Mouse (Mus musculus) forebrain, embryonic 16.5 days (tissue): ENCODE results near the gene Hirip3. TPM values are rescaled to one million over a fixed set of nuclear protein-coding genes. Genes with fewer than 3 reads are reported as not detected.
A peak's percentile ranks its signal among the peaks of the same experiment; 100 is the strongest.
"Not testable (repeated sequence)": the region's sequence is repeated elsewhere in the genome, so short reads cannot be mapped to it uniquely, and the experiment has no call there.

Experiments
- ATAC-seq: fragments of 200-750 bp; cut with Nextera tagmentation; 2 replicates; pipeline ENCODE4 v1.8.0; 2017; ENCODE audit warnings: mild to moderate bottlenecking, moderate library complexity
- H3K27ac ChIP-seq: fragments of 300-500 bp; sonication (generic); 2 replicates; pipeline ENCODE4 v1.5.1; 2014; ENCODE audit warnings: low read length, control low read depth
- H3K27me3 ChIP-seq: fragments of 300-500 bp; sonication (generic); replicated peaks from 2 replicates; pipeline ENCODE4 v1.6.1; 2014; ENCODE audit warnings: low read length; ENCODE audit not compliant: control insufficient read depth, insufficient read depth
- H3K36me3 ChIP-seq: fragments of 300-500 bp; sonication (generic); 2 replicates; pipeline ENCODE4 v1.6.1; 2014; ENCODE audit not compliant: control insufficient read depth, insufficient read depth
- H3K4me1 ChIP-seq: fragments of 300-500 bp; sonication (generic); replicated peaks from 2 replicates; pipeline ENCODE4 v1.6.1; 2014; ENCODE audit warnings: low read length; ENCODE audit not compliant: control insufficient read depth, insufficient read depth
- H3K4me2 ChIP-seq: fragments of 300-500 bp; sonication (generic); 2 replicates; pipeline ENCODE4 v1.6.1; 2014; ENCODE audit warnings: mild to moderate bottlenecking, low read length, control low read depth
- H3K4me3 ChIP-seq: fragments of 300-500 bp; sonication (generic); replicated peaks from 2 replicates; pipeline ENCODE4 v1.5.1; 2014; ENCODE audit warnings: mild to moderate bottlenecking, low read length, control low read depth
- H3K9ac ChIP-seq: fragments of 300-500 bp; sonication (generic); replicated peaks from 2 replicates; pipeline ENCODE4 v1.6.1; 2014; ENCODE audit warnings: low read depth, low read length, control low read depth
- H3K9me3 ChIP-seq: fragments of 300-500 bp; sonication (generic); 2 replicates; pipeline ENCODE4 v1.6.1; 2016; ENCODE audit warnings: low read length; ENCODE audit not compliant: control insufficient read depth
- WGBS: fragments of 180-500 bp; shearing (Covaris S2); extraction: QIAGEN DNeasy Blood & Tissue Kit; methylation state at CpG from one replicate; pipeline ENCODE4 v1.1.7; 2014; 5-methylcytosine and 5-hydroxymethylcytosine counted together
- polyA plus RNA-seq: library from polyadenylated mRNA; unstranded; fragments of >200 nt; fragmentation: Nextera tagmentation; extraction: Ambion mirVana; gene quantifications from 2 replicates; pipeline ENCODE4 v1.2.1, GENCODE M21; 2015

Hirip3 gene
- polyA plus RNA-seq, 1 experiment from 2014 or later, result 28.1 TPM

DNA sequence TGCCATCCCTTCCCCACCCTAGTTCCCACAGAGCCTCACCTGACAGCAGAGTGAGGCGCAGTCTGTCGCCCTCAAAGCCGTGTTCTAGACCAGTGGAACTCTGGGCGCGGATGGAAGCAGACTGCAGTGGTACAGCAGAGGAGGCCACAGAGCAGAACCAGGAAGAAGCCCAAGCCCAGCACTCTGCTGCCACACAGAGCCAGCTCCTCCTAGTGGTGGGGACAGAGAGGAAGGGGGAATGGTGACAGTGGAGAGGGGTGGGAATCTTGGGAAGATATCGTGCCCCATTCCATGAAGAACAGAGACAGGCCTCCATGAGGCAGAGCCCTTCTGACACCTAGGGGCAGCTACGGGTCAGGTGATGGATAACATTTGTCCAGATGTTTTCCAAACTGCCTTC lies 27.1 kb downstream of the Hirip3 start:
- ATAC-seq, result no peak
- Histone ChIP-seq H3K9me3 (no peaks in the 10 kb centered on the region), H3K27ac (no peak overlapping the region), H3K4me1 (peaks cover 3% of the 10 kb centered on the region; the same call in 1 of the 2 replicates), H3K27me3 (no peaks in the 10 kb centered on the region), H3K4me3 (no peak overlapping the region), H3K36me3 (peaks cover 4% of the 10 kb centered on the region; the same call in 1 of the 2 replicates), H3K4me2 (no peak overlapping the region), H3K9ac (0 out of 2 replicates have a peak overlapping the region, but pooled peaks have one; percentile 13)
- 44% methylated on average over 7 of the region's 7 CpGs for WGBS

DNA sequence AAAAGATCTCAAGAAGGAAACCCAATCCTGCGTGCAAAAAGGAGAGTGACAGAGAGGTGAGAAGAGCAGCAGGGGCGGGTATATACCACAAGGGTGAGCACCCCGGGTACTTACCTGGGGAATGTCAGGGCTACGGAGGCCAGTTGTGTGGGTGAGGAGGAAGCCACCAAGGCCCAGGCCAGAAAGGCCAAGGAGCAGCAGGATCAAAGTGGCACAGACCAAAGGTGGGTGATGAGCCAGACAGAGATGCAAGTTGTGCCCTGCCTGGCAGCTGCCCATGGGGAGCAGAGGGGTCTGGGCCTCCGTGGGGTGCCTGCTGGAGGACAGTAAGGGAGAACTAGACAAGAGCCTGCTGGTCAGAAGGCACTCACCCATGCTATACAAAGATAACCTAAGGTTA lies 35.1 kb downstream of the Hirip3 start:
- H3K9me3 ChIP-seq, result no peaks in the 10 kb centered on the region
- H3K27me3 ChIP-seq, result no peaks in the 10 kb centered on the region
- H3K4me1 ChIP-seq, result peaks cover 11% of the 10 kb centered on the region
- no peak overlapping the region for H3K4me3 ChIP-seq
- 90% methylated on average over 5 of the region's 5 CpGs for WGBS
- H3K36me3 ChIP-seq, result no peaks in the 10 kb centered on the region
- H3K9ac ChIP-seq, result no peak overlapping the region
- no peak for ATAC-seq
- H3K4me2 ChIP-seq, result peak overlapping the region; percentile 67; the same call in 1 of the 2 replicates
- H3K27ac ChIP-seq, result no peak overlapping the region

DNA sequence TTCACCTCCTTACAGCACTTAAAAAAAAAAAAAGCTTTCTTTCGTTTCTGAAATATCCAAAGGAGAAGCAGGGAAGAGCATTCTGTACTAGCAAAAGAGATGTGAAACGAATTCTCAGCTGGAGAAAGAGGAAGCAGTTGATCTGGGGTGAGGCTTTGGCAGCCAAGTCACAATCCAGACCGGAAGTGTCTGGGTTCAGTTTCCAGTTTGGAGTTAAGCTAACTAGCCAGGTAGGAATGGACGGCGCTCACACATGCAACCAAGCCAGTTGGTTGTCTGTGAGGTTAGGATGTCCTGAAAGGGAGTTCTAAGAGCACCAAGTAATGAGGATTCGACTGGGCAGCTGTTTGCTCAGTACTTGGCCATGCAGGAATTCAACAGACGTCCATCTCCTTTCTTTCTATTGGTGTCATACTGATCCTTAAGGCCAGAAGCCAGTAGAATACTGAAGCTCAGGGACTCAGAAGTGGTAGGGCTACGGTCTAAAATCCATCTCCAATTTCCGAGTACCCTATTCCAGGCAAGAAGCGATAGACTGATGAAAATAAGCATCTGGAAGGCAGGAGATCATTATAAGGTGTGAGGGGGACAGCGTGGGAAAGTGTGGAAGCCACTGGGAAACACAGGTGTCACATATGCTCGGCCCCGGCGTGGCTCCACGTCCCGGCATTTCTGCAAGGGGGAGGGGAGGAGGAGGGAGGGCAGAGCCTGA lies 35.8 kb downstream of the Hirip3 start:
- peak; percentile 55 for ATAC-seq

DNA sequence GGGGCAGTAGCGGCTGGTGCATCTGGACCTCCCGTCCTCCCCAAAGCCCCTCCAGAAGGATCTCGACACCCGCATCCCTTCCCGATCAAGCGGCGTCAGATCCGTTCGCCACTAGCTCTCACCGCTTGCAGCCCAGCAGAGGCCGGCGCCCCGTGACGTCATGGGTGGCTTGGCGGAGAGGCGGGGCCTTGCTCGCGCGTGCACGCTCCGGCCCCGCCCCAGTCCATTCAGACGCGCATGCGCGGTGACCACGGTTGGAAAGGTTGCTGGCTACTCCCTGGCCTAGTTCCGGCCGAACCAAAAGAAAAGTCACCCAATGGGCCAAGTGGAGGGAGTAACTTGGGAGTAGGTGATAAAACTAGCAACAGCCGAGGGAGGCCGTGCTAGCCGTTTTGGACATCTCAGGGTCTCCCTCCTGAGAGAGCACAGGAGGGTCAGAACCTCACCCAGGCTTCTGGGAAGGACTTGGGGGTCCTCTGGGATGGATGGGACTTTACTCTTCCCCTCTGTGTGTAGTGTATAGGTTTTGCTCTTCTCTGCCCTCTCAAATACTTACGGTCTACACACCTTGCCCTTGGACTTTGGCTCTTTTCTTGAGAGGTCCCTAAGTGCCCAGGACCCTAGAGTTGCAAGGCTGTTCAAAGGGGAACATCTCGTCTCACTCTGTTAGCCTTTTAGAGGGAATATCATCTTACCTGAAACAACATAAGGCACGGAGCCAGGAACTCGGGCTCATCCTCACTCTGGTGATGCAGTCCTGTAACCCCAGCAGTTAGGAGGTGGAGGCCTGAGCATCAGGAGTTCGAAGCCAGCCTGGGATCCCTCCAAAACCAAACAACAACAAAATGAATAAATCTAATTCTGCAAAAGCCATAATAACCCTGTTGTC lies 36.6 kb downstream of the Hirip3 start:
- WGBS, result 12% methylated on average over 37 of the region's 37 CpGs
- H3K36me3 ChIP-seq, result no peaks in the 10 kb centered on the region
- H3K4me2 ChIP-seq, result peak overlapping the region; percentile 67

More for the DNA sequence above, 35.8 kb downstream of the Hirip3 start:
- peak overlapping the region; percentile 67 for H3K4me2 ChIP-seq
- H3K4me3 ChIP-seq, result peak overlapping the region; percentile 74
- H3K27ac ChIP-seq, result peak overlapping the region; percentile 79
- H3K27me3 ChIP-seq, result no peaks in the 10 kb centered on the region
- peaks cover 11% of the 10 kb centered on the region for H3K4me1 ChIP-seq
- peak overlapping the region; percentile 87 for H3K9ac ChIP-seq
- WGBS, result 21% methylated on average over 16 of the region's 16 CpGs
- no peaks in the 10 kb centered on the region for H3K36me3 ChIP-seq
- H3K9me3 ChIP-seq, result no peaks in the 10 kb centered on the region

DNA sequence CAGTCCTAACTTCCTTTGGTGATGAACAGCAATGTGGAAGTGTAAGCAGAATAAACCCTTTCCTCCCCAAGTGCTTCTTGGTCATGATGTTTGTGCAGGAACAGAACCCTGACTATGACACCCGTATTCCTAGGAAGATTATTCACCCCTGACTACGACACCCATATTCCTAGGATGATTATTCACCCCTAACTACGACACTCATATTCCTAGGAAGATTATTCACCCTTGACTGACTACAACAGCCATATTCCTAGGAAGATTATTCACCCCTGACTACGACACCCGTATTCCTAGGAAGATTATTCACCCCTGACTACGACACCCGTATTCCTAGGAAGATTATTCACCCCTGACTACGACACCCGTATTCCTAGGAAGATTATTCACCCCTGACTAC lies 38.0 kb downstream of the Hirip3 start:
- H3K4me1 ChIP-seq, result peaks cover 11% of the 10 kb centered on the region
- 94% methylated on average over 7 of the region's 9 CpGs for WGBS
- not testable (repeated sequence) for H3K27ac ChIP-seq, ATAC-seq, H3K9ac ChIP-seq, H3K9me3 ChIP-seq, H3K27me3 ChIP-seq, H3K36me3 ChIP-seq, H3K4me3 ChIP-seq, H3K4me2 ChIP-seq

More for the DNA sequence above, 36.6 kb downstream of the Hirip3 start:
- peak; percentile 95 for ATAC-seq
- no peaks in the 10 kb centered on the region for H3K9me3 ChIP-seq
- H3K4me1 ChIP-seq, result peaks cover 11% of the 10 kb centered on the region
- H3K4me3 ChIP-seq, result peak overlapping the region; percentile 74
- no peaks in the 10 kb centered on the region for H3K27me3 ChIP-seq
- peak overlapping the region; percentile 79 for H3K27ac ChIP-seq
- H3K9ac ChIP-seq, result peak overlapping the region; percentile 87

DNA sequence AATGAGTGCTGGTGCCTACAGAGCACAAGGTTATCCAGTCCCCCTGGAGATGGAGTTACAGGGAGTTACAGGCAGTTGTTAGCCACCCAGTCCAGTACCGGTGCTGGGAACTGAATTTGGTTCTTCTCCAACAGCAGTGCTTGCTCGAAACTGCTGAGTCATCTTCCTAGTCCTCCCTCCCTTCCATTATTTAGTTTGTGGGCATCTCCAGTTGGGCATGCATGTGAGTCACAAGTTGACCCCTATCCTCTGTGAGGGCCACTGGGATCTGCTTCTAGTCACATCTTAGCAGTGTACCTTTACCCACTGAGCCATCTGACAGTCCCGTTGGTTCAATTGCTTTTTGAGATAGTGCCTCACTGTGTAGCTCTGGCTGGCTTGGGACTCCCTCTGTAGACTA lies 43.8 kb downstream of the Hirip3 start:
- Histone ChIP-seq H3K4me3 (no peak overlapping the region), H3K9me3 (no peaks in the 10 kb centered on the region), H3K36me3 (no peaks in the 10 kb centered on the region), H3K27ac (no peak overlapping the region), H3K27me3 (no peaks in the 10 kb centered on the region), H3K9ac (no peak overlapping the region), H3K4me2 (no peak overlapping the region), H3K4me1 (no peaks in the 10 kb centered on the region)
- 85% methylated on average over 3 of the region's 3 CpGs for WGBS
- ATAC-seq, result no peak

DNA sequence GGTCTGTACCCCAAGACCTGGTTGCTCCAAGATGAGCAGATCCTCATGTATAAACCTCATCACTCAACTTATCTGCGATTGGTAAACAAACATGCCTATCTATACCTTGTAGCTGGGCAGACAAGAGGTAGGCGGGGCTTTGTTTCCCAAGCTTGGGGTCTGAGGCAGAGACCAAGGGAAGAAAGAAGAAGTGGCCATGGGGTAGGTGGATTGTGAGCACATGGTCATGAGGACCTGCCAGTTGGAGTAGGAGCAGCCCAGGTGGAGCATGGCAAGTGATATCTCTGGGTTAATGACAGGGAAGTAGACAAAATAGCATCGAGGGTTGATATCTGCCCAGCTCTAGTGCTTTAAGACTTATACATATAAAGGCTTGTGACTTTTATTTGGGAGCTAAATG lies 53.1 kb downstream of the Hirip3 start:
- Histone ChIP-seq H3K36me3 (no peaks in the 10 kb centered on the region), H3K4me1 (no peaks in the 10 kb centered on the region), H3K4me3 (no peak overlapping the region), H3K9me3 (no peaks in the 10 kb centered on the region), H3K27me3 (no peaks in the 10 kb centered on the region), H3K4me2 (no peak overlapping the region), H3K9ac (no peak overlapping the region), H3K27ac (no peak overlapping the region)
- WGBS, result 90% methylated on average over 3 of the region's 3 CpGs
- ATAC-seq, result no peak

Other genes with a start within 250 kb of the Hirip3 start
- 5.2 and 5.7 TPM in 2 replicates for gene Nupr1, start 231.1 kb upstream of the Hirip3 start, polyA plus RNA-seq
- 55.8 and 57.5 TPM in 2 replicates for gene Sgf29, start 212.7 kb upstream of the Hirip3 start, polyA plus RNA-seq
- gene Sult1a1, start 185.5 kb upstream of the Hirip3 start, polyA plus RNA-seq, result 4.3 and 5.9 TPM in 2 replicates
- gene Bola2, start 166.6 kb upstream of the Hirip3 start, polyA plus RNA-seq, result 124 and 132 TPM in 2 replicates
- 14.4 and 20.3 TPM in 2 replicates for gene Slx1b, start 166.2 kb upstream of the Hirip3 start, polyA plus RNA-seq
- gene Coro1a, start 154.2 kb upstream of the Hirip3 start, polyA plus RNA-seq, result 109 and 119 TPM in 2 replicates
- 98.2 and 100.0 TPM in 2 replicates for gene Mapk3, start 102.4 kb upstream of the Hirip3 start, polyA plus RNA-seq
- gene Gdpd3, start 95.6 kb upstream of the Hirip3 start, polyA plus RNA-seq, result 1.3 and 2.6 TPM in 2 replicates
- 199 and 202 TPM in 2 replicates for gene Ypel3, start 85.0 kb upstream of the Hirip3 start, polyA plus RNA-seq
- gene Tbx6, start 80.5 kb upstream of the Hirip3 start, polyA plus RNA-seq, result 0.73 and 0.86 TPM in 2 replicates
- gene Ppp4c, start 69.5 kb upstream of the Hirip3 start, polyA plus RNA-seq, result 196 and 202 TPM in 2 replicates
- gene Fam57b, start 64.3 kb upstream of the Hirip3 start, polyA plus RNA-seq, result 32.8 and 40.4 TPM in 2 replicates
- gene 4930451I11Rik, start 30.3 kb upstream of the Hirip3 start, polyA plus RNA-seq, result not detected in 2 replicates
- gene Doc2a, start 14.6 kb upstream of the Hirip3 start, polyA plus RNA-seq, result 10.8 and 14.3 TPM in 2 replicates
- 95.1 and 97.9 TPM in 2 replicates for gene Ino80e, start 405 bp downstream of the Hirip3 start, polyA plus RNA-seq
- gene Taok2, start 22.7 kb downstream of the Hirip3 start, polyA plus RNA-seq, result 55.3 and 65.6 TPM in 2 replicates
- 33.3 and 37.3 TPM in 2 replicates for gene Tmem219, start 60.9 kb downstream of the Hirip3 start, polyA plus RNA-seq
- gene Kctd13, start 66.9 kb downstream of the Hirip3 start, polyA plus RNA-seq, result 131 and 132 TPM in 2 replicates
- gene Asphd1, start 87.6 kb downstream of the Hirip3 start, polyA plus RNA-seq, result 4.8 and 8.5 TPM in 2 replicates
- gene Sez6l2, start 88.6 kb downstream of the Hirip3 start, polyA plus RNA-seq, result 26.1 and 30.6 TPM in 2 replicates
- gene Cdipt, start 113.9 kb downstream of the Hirip3 start, polyA plus RNA-seq, result 115 and 122 TPM in 2 replicates
- gene Cdiptos, start 114.1 kb downstream of the Hirip3 start, polyA plus RNA-seq, result 0.45 and 1.2 TPM in 2 replicates
- 3.0 and 3.7 TPM in 2 replicates for gene Mvp, start 152.6 kb downstream of the Hirip3 start, polyA plus RNA-seq
- not detected in 2 replicates for gene Pagr1b, start 154.5 kb downstream of the Hirip3 start, polyA plus RNA-seq
- gene Pagr1a, start 155.4 kb downstream of the Hirip3 start, polyA plus RNA-seq, result 22.9 and 39.8 TPM in 2 replicates
- gene Gm42742, start 159.1 kb downstream of the Hirip3 start, polyA plus RNA-seq, result 54.8 and 74.1 TPM in 2 replicates
- gene Prrt2, start 159.2 kb downstream of the Hirip3 start, polyA plus RNA-seq, result 21.1 and 29.9 TPM in 2 replicates
- gene Maz, start 165.1 kb downstream of the Hirip3 start, polyA plus RNA-seq, result 57.9 and 58.8 TPM in 2 replicates
- gene Kif22, start 180.5 kb downstream of the Hirip3 start, polyA plus RNA-seq, result 52.9 and 61.2 TPM in 2 replicates
- not detected in 2 replicates for gene Zg16, start 225.4 kb downstream of the Hirip3 start, polyA plus RNA-seq
- 1.5 and 1.9 TPM in 2 replicates for gene AI467606, start 229.4 kb downstream of the Hirip3 start, polyA plus RNA-seq